Mouse (Mus musculus): Measurements from ENCODE around the gene Rnase11. TPM values are rescaled to one million over a fixed set of nuclear protein-coding genes. Genes with fewer than 3 reads are reported as not detected.
"Not testable (repeated sequence)": the region's sequence is repeated elsewhere in the genome, so short reads cannot be mapped to it uniquely, and the experiment has no call there.

The Rnase11 gene
- polyA plus RNA-seq, 1 experiment, result not detected

DNA sequence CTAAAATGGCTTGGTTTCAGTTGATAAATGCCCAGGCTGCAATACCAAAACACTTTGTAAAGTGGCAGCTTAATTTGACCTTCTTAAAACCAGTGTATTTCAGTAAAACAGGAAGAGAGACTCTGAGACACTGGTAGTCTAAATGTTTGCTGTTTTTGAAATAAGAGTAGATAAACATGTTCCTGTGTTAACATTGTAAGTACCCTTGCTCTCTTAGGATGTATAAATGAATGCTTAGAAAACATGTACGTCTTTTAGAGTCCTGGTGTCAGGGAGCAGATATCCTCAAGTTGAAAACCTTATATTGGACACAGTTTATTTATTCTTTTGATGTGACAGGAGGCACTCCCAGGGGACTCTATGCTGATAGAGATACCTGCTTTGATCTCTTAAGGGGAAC is 14.8 kb downstream of the Rnase11 start:
- Histone ChIP-seq H3K27ac (ENCODE audit: control insufficient read depth, insufficient read depth, low read depth, low read length, poor library complexity) (no peak overlapping the region), H3K4me1 (ENCODE audit: control insufficient read depth, insufficient read depth, low read length) (no peaks in the 10 kb centered on the region), H3K4me3 (replicated peaks; ENCODE audit: control insufficient read depth, low read depth, low read length) (no peak overlapping the region)
- 69% methylated on average over 1 of the region's 1 CpGs for WGBS
- TF ChIP-seq CTCF (IDR thresholded peaks at IDR 0.05; ENCODE audit: control insufficient read depth, insufficient read depth, low read length) (no peak), POLR2A (IDR thresholded peaks at IDR 0.05; ENCODE audit: borderline replicate concordance, control insufficient read depth, low read depth, low read length) (no peak)

DNA sequence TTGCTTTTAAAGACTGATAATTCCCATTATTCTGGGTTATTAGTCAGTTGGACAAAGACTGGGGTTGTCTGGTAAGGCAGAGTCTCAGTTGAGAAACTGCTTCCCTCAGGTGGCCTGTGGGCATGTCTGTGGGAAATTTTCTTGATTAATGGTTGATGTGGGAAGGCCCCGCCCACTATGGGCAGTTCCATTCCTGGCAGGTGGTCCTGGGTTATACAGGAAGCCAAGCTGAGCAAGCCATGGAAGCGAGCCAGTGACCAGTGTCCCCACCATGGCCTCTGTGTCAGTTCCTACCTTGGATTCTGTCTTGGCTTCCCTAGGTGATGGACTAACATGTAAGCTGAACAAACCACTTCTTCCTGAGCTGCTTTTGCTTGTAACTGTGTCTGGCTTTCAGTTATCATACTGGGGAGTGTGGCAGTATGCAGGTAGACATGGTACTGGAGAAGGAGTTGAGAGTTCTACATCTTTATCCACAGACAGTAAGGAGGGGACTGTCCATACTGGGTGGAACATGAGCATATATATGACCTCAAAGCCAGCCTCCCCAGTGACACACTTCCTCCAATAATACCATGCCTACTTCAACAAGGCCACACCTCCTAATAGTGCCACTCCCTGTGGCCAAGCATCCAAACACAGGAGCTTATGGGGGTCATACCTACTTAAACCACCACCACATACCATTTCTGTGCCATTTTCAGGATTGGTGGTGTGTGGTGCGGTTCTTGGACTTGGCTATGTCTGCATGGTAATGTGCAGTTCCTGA is 22.4 kb downstream of the Rnase11 start:
- 54% methylated on average over 3 of the region's 3 CpGs for WGBS
- TF ChIP-seq CTCF (IDR thresholded peaks at IDR 0.05; ENCODE audit: control insufficient read depth, insufficient read depth, low read length), result no peak
- no peak overlapping the region for H3K27ac ChIP-seq (ENCODE audit: control insufficient read depth, insufficient read depth, low read depth, low read length, poor library complexity)
- H3K4me3 ChIP-seq (replicated peaks; ENCODE audit: control insufficient read depth, low read depth, low read length), result no peak overlapping the region
- H3K4me1 ChIP-seq (ENCODE audit: control insufficient read depth, insufficient read depth, low read length), result no peaks in the 10 kb centered on the region

DNA sequence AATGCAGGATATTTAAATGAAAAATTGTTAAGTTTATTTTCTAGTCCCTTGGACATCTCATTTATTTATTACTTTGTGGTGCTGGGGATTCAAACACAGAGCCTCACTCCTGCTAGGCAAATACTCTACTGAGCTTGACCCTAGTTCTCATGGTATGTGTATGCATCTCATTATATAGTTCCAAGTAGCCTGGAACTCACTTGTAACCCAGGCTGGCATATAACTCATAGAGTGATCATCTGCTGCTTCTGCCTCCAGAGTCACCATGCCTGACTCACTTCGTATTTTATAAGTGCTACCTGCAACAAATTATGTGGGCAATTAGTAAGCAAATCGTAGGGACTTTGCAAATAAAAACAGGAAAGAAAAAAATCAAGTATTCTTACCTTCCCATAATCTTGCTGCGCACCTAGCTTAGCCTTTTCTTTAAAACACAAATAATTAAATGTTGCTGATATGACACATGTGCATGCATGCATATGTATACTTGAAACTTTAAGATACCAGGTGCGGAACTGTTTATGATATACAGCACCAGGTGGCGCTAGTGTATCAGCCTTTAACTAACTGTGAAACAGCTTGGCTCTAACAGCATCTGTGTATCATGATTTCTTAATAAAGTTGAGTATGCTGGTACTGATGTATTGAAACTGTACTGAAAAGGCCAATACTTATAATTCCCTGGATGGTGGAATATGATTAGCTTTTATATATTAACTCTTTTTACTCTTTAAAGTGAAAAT is 23.4 kb downstream of the Rnase11 start:
- 36% methylated on average over 5 of the region's 5 CpGs for WGBS
- Histone ChIP-seq H3K4me1 (ENCODE audit: control insufficient read depth, insufficient read depth, low read length) (no peaks in the 10 kb centered on the region; the same call in 1 of the 2 replicates), H3K27ac (ENCODE audit: control insufficient read depth, insufficient read depth, low read depth, low read length, poor library complexity) (no peak overlapping the region), H3K4me3 (replicated peaks; ENCODE audit: control insufficient read depth, low read depth, low read length) (no peak overlapping the region)
- TF ChIP-seq POLR2A (IDR thresholded peaks at IDR 0.05; ENCODE audit: borderline replicate concordance, control insufficient read depth, low read depth, low read length) (no peak), CTCF (IDR thresholded peaks at IDR 0.05; ENCODE audit: control insufficient read depth, insufficient read depth, low read length) (peak; percentile 43)

- no peaks in the 10 kb centered on the region; the same call in 1 of the 2 replicates for H3K4me1 ChIP-seq (ENCODE audit: control insufficient read depth, insufficient read depth, low read length)
- H3K4me3 ChIP-seq (replicated peaks; ENCODE audit: control insufficient read depth, low read depth, low read length), result no peak overlapping the region
- 69% methylated on average over 1 of the region's 1 CpGs for WGBS
- no peak for TF ChIP-seq CTCF (IDR thresholded peaks at IDR 0.05; ENCODE audit: control insufficient read depth, insufficient read depth, low read length)
- no peak for TF ChIP-seq POLR2A (IDR thresholded peaks at IDR 0.05; ENCODE audit: borderline replicate concordance, control insufficient read depth, low read depth, low read length)
- H3K27ac ChIP-seq (ENCODE audit: control insufficient read depth, insufficient read depth, low read depth, low read length, poor library complexity), result no peak overlapping the region
Measured at GRCm38 (mm10) chr14:51024820-51025219, 25.1 kb downstream of the Rnase11 start.

GRCm38 (mm10) chr14:51023457-51023856 is 26.5 kb downstream of the Rnase11 start:
- TF ChIP-seq POLR2A (IDR thresholded peaks at IDR 0.05; ENCODE audit: borderline replicate concordance, control insufficient read depth, low read depth, low read length), result no peak
- TF ChIP-seq CTCF (IDR thresholded peaks at IDR 0.05; ENCODE audit: control insufficient read depth, insufficient read depth, low read length), result no peak
- Histone ChIP-seq H3K4me3 (replicated peaks; ENCODE audit: control insufficient read depth, low read depth, low read length) (no peak overlapping the region), H3K27ac (ENCODE audit: control insufficient read depth, insufficient read depth, low read depth, low read length, poor library complexity) (no peak overlapping the region), H3K4me1 (ENCODE audit: control insufficient read depth, insufficient read depth, low read length) (no peaks in the 10 kb centered on the region; the same call in 1 of the 2 replicates)
- WGBS, result 91% methylated on average over 4 of the region's 4 CpGs

GRCm38 (mm10) chr14:51017256-51017655 is 32.7 kb downstream of the Rnase11 start:
- Histone ChIP-seq H3K27ac (ENCODE audit: control insufficient read depth, insufficient read depth, low read depth, low read length, poor library complexity) (no peak overlapping the region), H3K4me3 (replicated peaks; ENCODE audit: control insufficient read depth, low read depth, low read length) (no peak overlapping the region), H3K4me1 (ENCODE audit: control insufficient read depth, insufficient read depth, low read length) (no peaks in the 10 kb centered on the region; the same call in 1 of the 2 replicates)
- 81% methylated on average over 3 of the region's 3 CpGs for WGBS
- TF ChIP-seq CTCF (IDR thresholded peaks at IDR 0.05; ENCODE audit: control insufficient read depth, insufficient read depth, low read length) (no peak), POLR2A (IDR thresholded peaks at IDR 0.05; ENCODE audit: borderline replicate concordance, control insufficient read depth, low read depth, low read length) (no peak)

- Histone ChIP-seq H3K27ac (ENCODE audit: control insufficient read depth, insufficient read depth, low read depth, low read length, poor library complexity) (no peak overlapping the region), H3K4me1 (ENCODE audit: control insufficient read depth, insufficient read depth, low read length) (no peaks in the 10 kb centered on the region), H3K4me3 (replicated peaks; ENCODE audit: control insufficient read depth, low read depth, low read length) (no peak overlapping the region)
- no peak for TF ChIP-seq CTCF (IDR thresholded peaks at IDR 0.05; ENCODE audit: control insufficient read depth, insufficient read depth, low read length)
Measured at GRCm38 (mm10) chr14:51015780-51016179, 34.2 kb downstream of the Rnase11 start.

DNA sequence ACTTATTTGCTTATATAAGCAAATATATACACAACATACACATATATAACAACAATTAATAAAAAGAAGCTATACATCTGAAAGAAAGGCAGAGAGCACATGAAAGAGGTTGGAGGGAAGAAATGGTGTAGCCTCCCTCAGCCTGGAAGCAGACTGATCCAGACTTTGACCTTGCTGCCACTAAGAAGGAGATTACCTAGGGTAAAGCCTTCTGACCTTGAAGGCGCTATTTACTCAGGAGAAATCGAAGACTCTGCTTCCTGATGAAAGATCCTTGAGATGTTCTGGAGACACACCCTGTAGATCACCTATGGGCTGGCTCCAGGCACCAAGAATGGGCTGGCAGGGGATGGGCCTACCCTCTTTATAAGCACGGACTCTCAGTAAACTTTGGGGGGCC is 35.2 kb downstream of the Rnase11 start:
- H3K4me1 ChIP-seq (ENCODE audit: control insufficient read depth, insufficient read depth, low read length); H3K4me3 ChIP-seq (replicated peaks; ENCODE audit: control insufficient read depth, low read depth, low read length); H3K27ac ChIP-seq (ENCODE audit: control insufficient read depth, insufficient read depth, low read depth, low read length, poor library complexity): not testable (repeated sequence)
- WGBS, result 85% methylated on average over 3 of the region's 3 CpGs

All from bone marrow, adult 2 months (tissue).